Mouse (Mus musculus) left cerebral cortex, adult 2 months (tissue): Measurements from ENCODE around the gene Gm10842. TPM values are rescaled to one million over a fixed set of nuclear protein-coding genes. Genes with fewer than 3 reads are reported as not detected.

Source experiments
- DNase-seq, 2 experiments: peaks; one replicate each; pipeline ENCODE4 v3.0.0; 2021 to 2022; ENCODE audit warnings: low spot score in 2 of 2, mixed read lengths in 1 of 2; ENCODE audit errors: extremely low spot score in 1 of 2
- H3K27ac ChIP-seq: fragments of 200-600 bp; 2 replicates; pipeline ENCODE4 v1.8.1; 2022
- H3K4me3 ChIP-seq: fragments of 200-600 bp; 2 replicates; pipeline ENCODE4 v1.8.1; 2022
- CTCF ChIP-seq: fragments of 200-600 bp; IDR thresholded peaks from 2 replicates; pipeline ENCODE4 v1.8.1; 2022; ENCODE audit warnings: antibody characterized with exemption, mild to moderate bottlenecking, moderate library complexity
- intact Hi-C: fragments of 180-260 bp; cut with DNase I; formaldehyde crosslinking; loops from one replicate; pipeline ENCODE4 v1.15.1; 2025
- total RNA-seq, 2 experiments: library from RNA; stranded (reverse); gene quantifications; 2 replicates each; pipeline ENCODE4 v1.2.3; 2021

The Gm10842 gene
- total RNA-seq, 2 experiments from 2014 or later = not detected

- intact Hi-C loops = no loop called here
- H3K27ac ChIP-seq = no peak overlapping the region
These were observed 3.1 kb upstream of the Gm10842 start for GRCm38 (mm10) chr11:105143564-105143963.

GRCm38 (mm10) chr11:105144084-105144483 lies 2.6 kb upstream of the Gm10842 start:
- no peak for DNase-seq

More at GRCm38 (mm10) chr11:105143564-105143963, 3.1 kb upstream of the Gm10842 start:
- no peak overlapping the region for H3K4me3 ChIP-seq
- no peak for TF ChIP-seq CTCF
- no peak for DNase-seq

GRCm38 (mm10) chr11:105144508-105145210 lies 2.0 kb upstream of the Gm10842 start:
- intact Hi-C loops = no loop called here
- DNase-seq = no peak
- H3K27ac ChIP-seq = no peak overlapping the region
- no peak for TF ChIP-seq CTCF
- no peak overlapping the region for H3K4me3 ChIP-seq

More at GRCm38 (mm10) chr11:105144084-105144483, 2.6 kb upstream of the Gm10842 start:
- H3K4me3 ChIP-seq = no peak overlapping the region
- TF ChIP-seq CTCF = no peak
- no peak overlapping the region for H3K27ac ChIP-seq
- intact Hi-C loops = no loop called here

- no peak for DNase-seq
- TF ChIP-seq CTCF = no peak
- H3K27ac ChIP-seq = no peak overlapping the region
- intact Hi-C loops = no loop called here
- no peak overlapping the region for H3K4me3 ChIP-seq
These were observed 1.5 kb upstream of the Gm10842 start for GRCm38 (mm10) chr11:105145211-105145610.

GRCm38 (mm10) chr11:105149353-105149752 lies 2.7 kb downstream of the Gm10842 start:
- no peak for DNase-seq
- Histone ChIP-seq H3K4me3 (no peak overlapping the region), H3K27ac (no peak overlapping the region)
- no peak for TF ChIP-seq CTCF
- intact Hi-C loops = no loop called here

- H3K27ac ChIP-seq = no peak overlapping the region
- TF ChIP-seq CTCF = no peak
- DNase-seq = no peak
- H3K4me3 ChIP-seq = no peak overlapping the region
- intact Hi-C loops = no loop called here
These were observed 3.1 kb downstream of the Gm10842 start for GRCm38 (mm10) chr11:105149766-105150165.

- no peak for TF ChIP-seq CTCF
- intact Hi-C loops = no loop called here
- no peak overlapping the region for H3K4me3 ChIP-seq
- DNase-seq = no peak
- no peak overlapping the region for H3K27ac ChIP-seq
These were observed 4.0 kb downstream of the Gm10842 start for GRCm38 (mm10) chr11:105150691-105151090.

- intact Hi-C loops = no loop called here
- DNase-seq = no peak
- TF ChIP-seq CTCF = no peak
- H3K4me3 ChIP-seq = no peak overlapping the region
- no peak overlapping the region for H3K27ac ChIP-seq
These were observed 4.7 kb downstream of the Gm10842 start for GRCm38 (mm10) chr11:105151226-105152016.

- intact Hi-C loops = no loop called here
- no peak for DNase-seq
- no peak for TF ChIP-seq CTCF
- Histone ChIP-seq H3K4me3 (no peak overlapping the region), H3K27ac (no peak overlapping the region)
These were observed 5.3 kb downstream of the Gm10842 start for GRCm38 (mm10) chr11:105152017-105152300.

- no peak overlapping the region for H3K27ac ChIP-seq
- H3K4me3 ChIP-seq = no peak overlapping the region
- TF ChIP-seq CTCF = no peak
- intact Hi-C loops = no loop called here
- DNase-seq = no peak
These were observed 5.7 kb downstream of the Gm10842 start for GRCm38 (mm10) chr11:105152357-105152899.

- no peak for DNase-seq
- TF ChIP-seq CTCF = no peak
- no peak overlapping the region for H3K27ac ChIP-seq
- intact Hi-C loops = no loop called here
- H3K4me3 ChIP-seq = no peak overlapping the region
These were observed 6.6 kb downstream of the Gm10842 start for GRCm38 (mm10) chr11:105153068-105153833.

- H3K4me3 ChIP-seq = no peak overlapping the region
- intact Hi-C loops = no loop called here
- TF ChIP-seq CTCF = no peak
- H3K27ac ChIP-seq = no peak overlapping the region
- no peak for DNase-seq
These were observed 9.2 kb downstream of the Gm10842 start for GRCm38 (mm10) chr11:105155915-105156314.
